Mouse (Mus musculus): ENCODE measurements around the gene Atxn10.

The Atxn10 gene

DNA sequence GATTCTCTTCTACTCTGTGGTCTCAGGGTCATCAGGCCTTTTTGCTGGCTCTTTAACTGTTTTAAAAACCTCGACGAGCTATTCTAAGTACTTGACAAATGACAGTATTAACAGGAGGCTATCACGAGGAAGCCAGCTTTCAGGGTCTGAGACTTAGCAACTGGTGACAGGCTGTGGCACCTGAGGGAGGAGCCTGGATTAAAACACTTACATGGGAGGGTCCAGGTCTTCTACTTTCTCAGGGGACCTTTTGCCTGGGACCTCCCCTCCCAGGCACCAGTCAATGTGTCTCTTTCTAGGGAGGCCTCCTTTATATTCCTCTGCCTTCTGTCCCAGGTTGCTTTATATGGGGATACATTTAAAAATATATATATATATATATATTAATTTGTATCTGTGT lies 1.8 kb upstream of the Atxn10 start:
- ATAC-seq (ENCODE audit: low TSS enrichment): no peak

GRCm38 (mm10) chr15:85336301-85336991 lies 401 bp downstream of the Atxn10 start:
- ATAC-seq (ENCODE audit: low TSS enrichment): peak; percentile 95

- ATAC-seq (ENCODE audit: low TSS enrichment): no peak
Observed at GRCm38 (mm10) chr15:85337219-85337618, 1.2 kb downstream of the Atxn10 start.

DNA sequence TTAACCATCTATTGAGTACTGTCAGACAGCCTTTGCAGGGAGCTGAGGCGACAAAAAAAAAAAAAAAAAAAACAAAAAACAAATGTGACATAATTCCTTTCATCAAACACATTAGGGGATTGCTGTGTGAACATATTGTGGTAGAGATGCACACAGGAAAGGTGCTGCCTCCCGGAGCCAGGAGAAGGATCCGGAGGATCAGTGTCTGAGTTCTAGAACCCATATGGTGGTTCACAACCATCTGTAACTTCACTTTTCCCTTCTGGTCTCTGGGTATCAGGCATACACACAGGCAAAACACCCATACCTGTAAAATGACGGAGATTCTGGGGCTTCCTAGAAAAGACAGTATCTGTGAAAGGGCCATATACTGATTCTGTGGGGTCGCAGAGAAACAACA lies 1.9 kb downstream of the Atxn10 start:
- ATAC-seq (ENCODE audit: low TSS enrichment): no peak

DNA sequence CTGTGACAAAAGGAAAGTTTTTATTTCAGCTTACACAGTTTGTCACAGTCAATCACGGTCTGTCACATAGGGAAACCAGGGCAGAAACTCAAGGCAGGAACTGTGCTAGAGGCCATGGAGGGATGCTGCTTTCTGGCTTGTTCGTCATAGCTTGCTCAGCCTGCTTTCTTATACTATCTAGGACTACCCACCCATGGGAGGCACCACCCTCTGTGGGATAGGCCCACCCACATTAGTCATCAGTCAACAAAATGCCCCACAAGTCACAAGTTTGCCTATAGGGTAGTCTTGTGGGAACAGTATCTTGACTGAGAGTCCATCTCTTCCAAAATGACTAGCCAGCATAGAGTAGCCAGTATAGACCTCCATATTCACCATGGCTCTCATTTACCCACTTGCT lies 6.2 kb downstream of the Atxn10 start:
- no peak for ATAC-seq (ENCODE audit: low TSS enrichment)

DNA sequence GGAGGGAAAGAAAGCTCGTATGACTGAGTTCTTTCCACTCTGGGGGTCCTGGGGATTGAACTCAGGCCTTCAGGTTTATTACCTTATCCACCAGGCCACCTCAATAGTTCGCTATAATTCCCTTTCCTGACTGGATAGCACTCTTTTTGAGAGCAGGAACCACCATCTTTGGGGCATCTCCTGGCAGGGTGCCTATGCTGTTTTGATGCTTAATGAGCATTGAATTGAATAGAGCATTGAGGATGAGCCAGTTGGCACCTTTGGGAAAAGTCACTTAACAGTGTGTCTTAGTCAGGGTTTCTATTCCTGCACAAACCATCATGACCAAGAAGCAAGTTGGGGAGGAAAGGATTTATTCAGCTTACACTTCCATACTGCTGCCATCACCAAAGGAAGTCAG lies 8.6 kb downstream of the Atxn10 start:
- ATAC-seq (ENCODE audit: low TSS enrichment): no peak

- no peak for ATAC-seq (ENCODE audit: low TSS enrichment)
Observed at GRCm38 (mm10) chr15:85347058-85347700, 11.1 kb downstream of the Atxn10 start.

DNA sequence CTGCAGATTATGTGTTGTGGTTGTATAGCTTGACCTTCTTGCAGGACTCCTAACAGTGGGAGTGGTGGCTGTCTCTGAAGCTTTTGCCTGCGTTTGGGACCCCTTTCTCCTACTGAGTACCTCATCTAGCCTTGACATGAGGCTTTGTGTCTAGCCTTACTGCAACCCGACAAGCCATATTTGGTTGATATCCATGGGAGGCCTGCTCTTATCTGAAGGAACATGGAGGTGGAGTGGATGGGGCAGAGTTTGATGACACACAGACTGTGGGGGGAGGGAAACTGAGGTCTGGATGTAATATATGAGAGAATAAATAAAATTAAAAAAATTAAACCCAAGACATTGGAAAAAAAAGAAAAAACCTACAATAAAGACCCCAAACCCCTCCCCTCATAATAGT lies 14.1 kb downstream of the Atxn10 start:
- no peak for ATAC-seq (ENCODE audit: low TSS enrichment)

GRCm38 (mm10) chr15:85354060-85354459 lies 18.0 kb downstream of the Atxn10 start:
- ATAC-seq (ENCODE audit: low TSS enrichment): no peak

GRCm38 (mm10) chr15:85356112-85356511 lies 20.1 kb downstream of the Atxn10 start:
- no peak for ATAC-seq (ENCODE audit: low TSS enrichment)

- no peak for ATAC-seq (ENCODE audit: low TSS enrichment)
Observed at GRCm38 (mm10) chr15:85357465-85358225, 21.6 kb downstream of the Atxn10 start.

DNA sequence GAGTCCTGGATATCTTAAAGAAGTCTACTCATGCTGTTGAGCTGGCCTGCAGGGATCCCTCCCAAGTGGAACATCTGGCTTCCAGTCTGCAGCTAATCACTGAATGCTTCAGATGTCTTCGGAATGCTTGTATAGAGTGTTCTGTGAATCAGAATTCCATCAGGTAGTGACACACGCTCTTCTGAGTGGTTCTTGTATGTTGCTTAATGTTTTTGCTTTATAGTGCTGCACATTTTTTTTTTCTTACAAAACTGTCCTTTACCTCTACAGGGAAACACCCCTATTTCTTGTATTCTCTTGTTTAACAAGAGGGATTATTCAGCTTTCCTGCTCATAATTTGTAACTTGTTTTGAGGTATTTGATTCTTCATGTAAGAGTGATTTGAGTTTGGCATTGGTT lies 23.4 kb downstream of the Atxn10 start:
- no peak for ATAC-seq (ENCODE audit: low TSS enrichment)

DNA sequence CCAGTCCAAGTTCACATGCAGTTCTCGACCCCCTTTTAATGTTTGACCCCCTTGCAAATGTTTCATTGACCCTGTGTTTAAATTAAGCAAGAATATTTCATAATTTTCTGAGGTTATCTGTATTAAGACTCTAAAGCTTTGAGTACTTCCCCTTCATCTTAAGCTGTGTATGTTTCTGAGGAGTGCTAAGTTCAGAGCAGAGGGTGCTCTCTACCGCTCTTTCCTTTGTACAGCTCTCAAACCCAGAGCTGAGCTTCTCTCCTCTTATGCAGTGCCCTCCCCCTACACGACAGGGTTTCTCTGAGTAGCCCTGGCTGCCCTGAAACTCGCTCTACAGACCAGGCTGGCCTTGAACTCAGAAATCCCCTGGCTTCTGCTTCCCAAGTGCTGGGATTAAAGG lies 23.9 kb downstream of the Atxn10 start:
- no peak for ATAC-seq (ENCODE audit: low TSS enrichment)

- ATAC-seq (ENCODE audit: low TSS enrichment): no peak
Observed at GRCm38 (mm10) chr15:85364366-85364765, 28.3 kb downstream of the Atxn10 start.

GRCm38 (mm10) chr15:85366938-85367337 lies 30.9 kb downstream of the Atxn10 start:
- peak; percentile 95 for ATAC-seq (ENCODE audit: low TSS enrichment)

- ATAC-seq (ENCODE audit: low TSS enrichment): no peak
Observed at GRCm38 (mm10) chr15:85369765-85370164, 33.7 kb downstream of the Atxn10 start.

DNA sequence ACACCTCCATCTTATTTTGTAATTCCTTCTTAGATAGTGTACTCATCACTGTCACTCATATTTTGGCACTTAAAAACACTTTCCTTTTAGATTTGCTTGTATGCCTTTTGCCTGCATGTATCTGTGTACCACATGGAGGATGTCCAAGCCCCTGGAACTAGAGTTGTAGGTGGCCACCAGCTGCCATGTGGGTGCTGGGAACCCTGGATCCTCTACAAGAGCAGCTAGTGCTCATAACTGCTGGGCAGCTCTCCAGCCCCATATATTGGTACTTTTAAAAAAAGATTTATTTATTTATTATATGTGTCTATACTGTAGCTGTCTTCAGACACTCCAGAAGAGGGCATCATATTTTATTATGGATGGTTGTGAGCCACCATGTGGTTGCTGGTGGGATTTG lies 37.1 kb downstream of the Atxn10 start:
- ATAC-seq (ENCODE audit: low TSS enrichment): peak; percentile 77

GRCm38 (mm10) chr15:85383477-85383876 lies 47.4 kb downstream of the Atxn10 start:
- no peak for ATAC-seq (ENCODE audit: low TSS enrichment)

- no peak for ATAC-seq (ENCODE audit: low TSS enrichment)
Observed at GRCm38 (mm10) chr15:85388696-85389095, 52.7 kb downstream of the Atxn10 start.

- no peak for ATAC-seq (ENCODE audit: low TSS enrichment)
Observed at GRCm38 (mm10) chr15:85389915-85390314, 53.9 kb downstream of the Atxn10 start.

GRCm38 (mm10) chr15:85395360-85395759 lies 59.3 kb downstream of the Atxn10 start:
- ATAC-seq (ENCODE audit: low TSS enrichment): no peak

DNA sequence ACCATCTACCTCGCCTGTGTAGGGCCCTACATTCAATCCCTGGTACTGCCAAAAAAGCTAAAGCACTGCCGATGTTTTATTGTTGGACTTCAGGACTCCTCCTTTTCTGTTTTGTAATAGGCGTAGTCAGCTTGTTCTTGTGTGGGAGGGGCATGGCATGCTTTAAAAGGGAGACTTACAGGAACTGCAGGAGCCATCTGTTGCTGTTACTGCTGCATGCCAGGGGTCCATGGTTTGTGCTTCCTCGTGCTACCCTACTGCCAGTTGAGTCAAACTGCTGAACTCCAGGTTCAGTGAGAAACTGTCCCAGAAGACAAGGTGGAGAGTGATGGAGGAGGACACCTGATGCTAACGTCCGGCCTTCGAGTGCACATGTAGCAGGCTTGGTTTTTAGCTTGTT lies 65.9 kb downstream of the Atxn10 start:
- ATAC-seq (ENCODE audit: low TSS enrichment): peak; percentile 39

GRCm38 (mm10) chr15:85403256-85403731 lies 67.2 kb downstream of the Atxn10 start:
- peak; percentile 89 for ATAC-seq (ENCODE audit: low TSS enrichment)
